Mouse (Mus musculus) heart, embryonic 14.5 days (tissue): ENCODE data around the gene Dock6. TPM values are rescaled to one million over a fixed set of nuclear protein-coding genes. Genes with fewer than 3 reads are reported as not detected.
"Not testable (repeated sequence)": the region's sequence is repeated elsewhere in the genome, so short reads cannot be mapped to it uniquely, and the experiment has no call there.

Experiments used
- ATAC-seq: fragments of 200-750 bp; cut with Nextera tagmentation; 2 replicates; pipeline ENCODE4 v1.8.0; 2017; ENCODE audit warnings: low read depth, moderate TSS enrichment; ENCODE audit not compliant: insufficient number of reproducible peaks, insufficient read depth, low FRiP score
- H3K27ac ChIP-seq, 2 experiments: fragments of 200-500 bp in 1 of 2; fragments of 300-500 bp in 1 of 2; sonication (generic) in 1 of 2; replicated peaks in 1 of 2; 2 replicates each; pipeline ENCODE4 v1.5.1; 2012 to 2014; ENCODE audit warnings: low read depth in 2 of 2, low read length in 2 of 2, control low read depth in 1 of 2, mild to moderate bottlenecking in 1 of 2, mixed read lengths in 1 of 2; ENCODE audit not compliant: control insufficient read depth in 1 of 2, insufficient read depth in 1 of 2
- H3K27me3 ChIP-seq: fragments of 300-500 bp; sonication (generic); 2 replicates; pipeline ENCODE4 v1.6.1; 2014; ENCODE audit warnings: mild to moderate bottlenecking, low read length, control low read depth; ENCODE audit not compliant: control insufficient read depth, insufficient read depth
- H3K36me3 ChIP-seq: fragments of 300-500 bp; sonication (generic); 2 replicates; pipeline ENCODE4 v1.6.1; 2014; ENCODE audit warnings: mild to moderate bottlenecking, control low read depth, low read length, mixed read lengths; ENCODE audit not compliant: control insufficient read depth, insufficient read depth
- H3K4me1 ChIP-seq, 2 experiments: fragments of 200-500 bp in 1 of 2; fragments of 300-500 bp in 1 of 2; sonication (generic) in 1 of 2; 2 replicates each; pipeline ENCODE4 v1.6.1; 2012 to 2014; ENCODE audit warnings: low read length in 2 of 2, control low read depth in 1 of 2, mixed read lengths in 1 of 2; ENCODE audit not compliant: control insufficient read depth in 2 of 2, insufficient read depth in 2 of 2
- H3K4me2 ChIP-seq: fragments of 300-500 bp; sonication (generic); 2 replicates; pipeline ENCODE4 v1.6.1; 2014; ENCODE audit warnings: mild to moderate bottlenecking, low read length
- H3K4me3 ChIP-seq, 2 experiments: fragments of 200-500 bp in 1 of 2; fragments of 300-500 bp in 1 of 2; sonication (generic) in 1 of 2; 2 replicates each; pipeline ENCODE4 v1.5.1; 2012 to 2014; ENCODE audit warnings: low read length in 2 of 2, mild to moderate bottlenecking in 2 of 2, control low read depth in 1 of 2, low read depth in 1 of 2, moderate library complexity in 1 of 2; ENCODE audit not compliant: control insufficient read depth in 1 of 2, insufficient read depth in 1 of 2
- H3K9ac ChIP-seq: fragments of 300-500 bp; sonication (generic); 2 replicates; pipeline ENCODE4 v1.6.1; 2014; ENCODE audit warnings: mild to moderate bottlenecking, low read length
- H3K9me3 ChIP-seq: fragments of 300-500 bp; sonication (generic); 2 replicates; pipeline ENCODE4 v1.6.1; 2016; ENCODE audit warnings: low read length, control low read depth; ENCODE audit not compliant: control insufficient read depth
- WGBS: fragments of 180-500 bp; shearing (Covaris S2); extraction: QIAGEN DNeasy Blood & Tissue Kit; methylation state at CpG from one replicate; pipeline ENCODE4 v1.1.7; 2014; 5-methylcytosine and 5-hydroxymethylcytosine counted together
- polyA plus RNA-seq: library from polyadenylated mRNA; unstranded; fragments of >200 nt; fragmentation: Nextera tagmentation; extraction: Ambion mirVana; gene quantifications from 2 replicates; pipeline ENCODE4 v1.2.1, GENCODE M21; 2014

The Dock6 gene
- 42.4 and 44.5 TPM in 2 replicates for polyA plus RNA-seq

DNA sequence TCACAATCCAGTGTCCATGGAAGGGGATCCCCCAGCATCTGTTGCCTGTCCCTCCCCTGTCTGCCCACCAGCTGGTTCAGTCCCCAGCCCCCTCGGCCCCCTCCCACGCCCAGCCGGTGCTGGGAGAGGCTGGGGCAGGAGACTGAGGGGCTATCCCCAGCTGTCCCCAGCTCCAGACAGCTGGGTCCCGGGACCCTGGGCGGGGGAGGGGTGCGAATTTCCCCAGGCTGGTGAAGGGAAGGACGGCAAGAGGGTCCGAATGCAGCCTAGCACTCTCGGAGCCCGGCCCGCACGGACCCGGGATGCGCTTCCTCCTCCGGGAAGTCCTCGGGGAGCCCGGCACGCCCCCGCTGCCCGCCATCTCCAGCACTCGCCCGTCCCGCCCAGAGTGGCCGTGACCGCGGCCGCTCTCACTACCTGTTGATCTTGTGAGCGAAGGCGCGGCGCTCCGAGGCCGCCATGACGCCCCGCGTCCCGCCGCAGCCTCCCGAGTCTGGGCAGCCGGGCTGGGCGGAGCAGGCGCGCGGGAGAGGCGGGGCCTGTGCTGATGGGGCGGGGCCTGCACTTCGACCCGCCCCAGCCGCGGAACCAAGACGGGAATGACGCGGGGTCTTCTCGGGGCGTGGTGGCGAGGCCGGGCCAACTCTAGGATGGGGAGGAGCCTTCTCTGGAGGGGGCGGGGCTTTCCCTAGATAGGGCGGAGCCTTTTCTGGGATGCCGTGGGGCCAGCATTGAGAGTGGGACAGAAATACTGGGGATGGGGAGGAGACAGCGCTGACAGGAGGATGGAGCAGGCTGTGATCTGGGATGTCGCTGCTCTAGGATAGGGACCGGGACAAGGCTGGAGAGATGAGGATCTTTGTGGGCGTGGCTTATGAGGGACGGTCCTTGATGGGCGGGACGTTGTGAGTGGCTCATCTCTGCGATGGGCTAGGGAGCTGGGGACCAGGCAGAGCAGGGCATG is at the start of gene Dock6:
Dock6 (minus strand) TSS at position 508 of the 964 bp plus-strand sequence.
- ATAC-seq = peak; percentile 89
- Histone ChIP-seq H3K27ac (peak within 1 kb of the TSS; percentile 55 to 81), H3K36me3 (no peaks in the 10 kb centered on the region), H3K27me3 (no peaks in the 10 kb centered on the region), H3K4me2 (peak within 1 kb of the TSS; percentile 73), H3K4me1 (peaks cover 6 to 9% of the 10 kb centered on the region in 2 experiments), H3K4me3 (peak within 1 kb of the TSS; percentile 73 to 84), H3K9ac (peak within 1 kb of the TSS; percentile 91), H3K9me3 (no peaks in the 10 kb centered on the region)
- under 1% methylated on average over 59 of the region's 68 CpGs for WGBS

- 13% methylated on average over 10 of the region's 10 CpGs for WGBS
- peak overlapping the region; percentile 40 to 43 for H3K4me3 ChIP-seq
- peak overlapping the region; percentile 21; the same call in 1 of the 2 replicates for H3K9ac ChIP-seq
- no peaks in the 10 kb centered on the region for H3K36me3 ChIP-seq
- H3K27ac ChIP-seq = no peak overlapping the region
- no peaks in the 10 kb centered on the region for H3K27me3 ChIP-seq
- H3K9me3 ChIP-seq = no peaks in the 10 kb centered on the region
- no peak for ATAC-seq
- peak overlapping the region; percentile 64 for H3K4me2 ChIP-seq
- H3K4me1 ChIP-seq = no peaks in the 10 kb centered on the region
These were observed 48.9 kb upstream of the Dock6 start for GRCm38 (mm10) chr9:21901223-21901820.

- Histone ChIP-seq H3K4me1 (no peaks in the 10 kb centered on the region), H3K4me2 (no peak overlapping the region), H3K4me3 (no peak overlapping the region), H3K27ac (no peak overlapping the region), H3K27me3 (no peaks in the 10 kb centered on the region), H3K36me3 (no peaks in the 10 kb centered on the region), H3K9ac (no peak overlapping the region), H3K9me3 (no peaks in the 10 kb centered on the region)
- 62% methylated on average over 3 of the region's 3 CpGs for WGBS
- ATAC-seq = no peak
These were observed 36.8 kb upstream of the Dock6 start for GRCm38 (mm10) chr9:21889229-21889628.

GRCm38 (mm10) chr9:21876601-21877000 is 24.2 kb upstream of the Dock6 start:
- Histone ChIP-seq H3K27ac (no peak overlapping the region), H3K4me1 (no peaks in the 10 kb centered on the region), H3K9me3 (peaks cover 6% of the 10 kb centered on the region; the same call in 1 of the 2 replicates), H3K27me3 (no peaks in the 10 kb centered on the region), H3K9ac (no peak overlapping the region), H3K4me3 (no peak overlapping the region), H3K4me2 (no peak overlapping the region), H3K36me3 (no peaks in the 10 kb centered on the region)
- ATAC-seq = no peak
- 56% methylated on average over 3 of the region's 3 CpGs for WGBS

DNA sequence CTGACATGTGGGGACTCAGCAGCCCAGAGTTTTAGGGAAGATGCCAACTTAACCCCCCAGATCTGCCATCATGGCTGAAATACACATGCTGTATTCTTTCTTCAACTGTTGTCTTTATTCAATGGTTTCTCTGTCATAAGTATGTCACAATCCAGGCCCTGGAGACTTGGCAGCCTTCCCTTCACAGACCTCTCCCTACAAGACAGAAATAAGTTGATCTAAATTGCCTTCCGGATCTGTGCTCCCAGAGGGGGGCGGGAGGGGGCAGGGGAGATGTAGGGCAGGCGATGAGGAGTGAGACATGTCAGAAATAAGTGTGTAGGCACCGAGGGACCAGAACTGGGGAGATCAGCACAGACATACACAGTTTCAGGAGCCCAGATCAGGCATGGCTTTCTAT is 19.8 kb upstream of the Dock6 start:
- H3K4me3 ChIP-seq = no peak overlapping the region
- H3K9me3 ChIP-seq = no peaks in the 10 kb centered on the region
- no peak overlapping the region for H3K27ac ChIP-seq
- 46% methylated on average over 4 of the region's 4 CpGs for WGBS
- H3K4me2 ChIP-seq = no peak overlapping the region
- H3K27me3 ChIP-seq = no peaks in the 10 kb centered on the region
- H3K36me3 ChIP-seq = no peaks in the 10 kb centered on the region
- no peaks in the 10 kb centered on the region for H3K4me1 ChIP-seq
- no peak overlapping the region for H3K9ac ChIP-seq
- no peak for ATAC-seq

- no peaks in the 10 kb centered on the region for H3K36me3 ChIP-seq
- peak; percentile 11; the same call in 1 of the 2 replicates for ATAC-seq
- peak overlapping the region; percentile 44 for H3K4me2 ChIP-seq
- peaks cover 0 to 3% of the 10 kb centered on the region in 2 experiments; a peak in 1 of 4 replicates for H3K4me1 ChIP-seq
- H3K27ac ChIP-seq = no peak overlapping the region
- peak overlapping the region; percentile 13; the same call in 1 of the 2 replicates for H3K9ac ChIP-seq
- WGBS = 13% methylated on average over 20 of the region's 20 CpGs
- 0 out of 4 replicates have a peak overlapping the region, but pooled peaks of 1 of the 2 experiments have one; percentile 22 for H3K4me3 ChIP-seq
- H3K27me3 ChIP-seq = no peaks in the 10 kb centered on the region
- H3K9me3 ChIP-seq = no peaks in the 10 kb centered on the region
These were observed 18.6 kb upstream of the Dock6 start for GRCm38 (mm10) chr9:21870879-21871524.

DNA sequence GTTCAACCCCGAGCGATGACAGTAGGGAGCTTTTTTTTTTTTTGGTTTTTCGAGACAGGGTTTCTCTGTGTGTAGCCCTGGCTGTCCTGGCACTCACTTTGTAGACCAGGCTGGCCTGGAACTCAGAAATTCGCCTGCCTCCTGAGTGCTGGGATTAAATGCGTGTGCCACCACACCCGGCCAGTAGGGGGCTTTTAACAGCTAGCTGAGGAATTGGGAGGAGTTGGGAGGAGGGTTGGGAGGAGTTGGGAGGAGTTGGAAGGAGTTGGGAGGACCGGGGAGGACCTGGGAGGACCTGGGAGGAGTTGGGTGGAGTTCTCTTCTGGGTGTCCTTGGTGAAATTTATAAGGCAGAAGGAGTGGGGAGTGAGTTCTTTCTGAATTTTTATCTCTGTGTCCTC is 16.9 kb upstream of the Dock6 start:
- H3K4me1 ChIP-seq, H3K4me2 ChIP-seq, H3K36me3 ChIP-seq, H3K4me3 ChIP-seq, ATAC-seq, H3K27me3 ChIP-seq, H3K27ac ChIP-seq, H3K9me3 ChIP-seq, H3K9ac ChIP-seq: not testable (repeated sequence)
- 55% methylated on average over 7 of the region's 7 CpGs for WGBS
